Mouse (Mus musculus) ES-Bruce4 (cell line): ENCODE measurements around the gene Kcnj9. TPM values are rescaled to one million over a fixed set of nuclear protein-coding genes. Genes with fewer than 3 reads are reported as not detected.

ENCODE experiments used
- H3K27ac ChIP-seq: 2 replicates; pipeline ENCODE4 v1.5.1; 2012; ENCODE audit warnings: low read length, inconsistent platforms; ENCODE audit not compliant: insufficient read depth
- H3K27me3 ChIP-seq: 2 replicates; pipeline ENCODE4 v1.6.1; 2012; ENCODE audit warnings: mild to moderate bottlenecking, low read length, inconsistent platforms; ENCODE audit not compliant: control insufficient read depth, poor library complexity, insufficient read depth, severe bottlenecking
- H3K36me3 ChIP-seq: 2 replicates; pipeline ENCODE4 v1.6.1; 2012; ENCODE audit warnings: inconsistent platforms, mild to moderate bottlenecking, low read length, moderate library complexity; ENCODE audit not compliant: control insufficient read depth, poor library complexity, insufficient read depth, severe bottlenecking
- H3K4me1 ChIP-seq: one replicate; pipeline ENCODE4 v1.8.1; 2011; ENCODE audit warnings: low read length; ENCODE audit not compliant: control insufficient read depth, insufficient read depth
- H3K4me3 ChIP-seq: 2 replicates; pipeline ENCODE4 v1.5.1; 2011; ENCODE audit warnings: low read depth, mild to moderate bottlenecking, low read length
- H3K9ac ChIP-seq: 2 replicates; pipeline ENCODE4 v1.6.1; 2012; ENCODE audit warnings: low read depth, mild to moderate bottlenecking, inconsistent platforms; ENCODE audit not compliant: poor library complexity, severe bottlenecking
- H3K9me3 ChIP-seq: replicated peaks from 2 replicates; pipeline ENCODE4 v1.6.1; 2012; ENCODE audit warnings: mild to moderate bottlenecking, low read length, inconsistent platforms; ENCODE audit not compliant: control insufficient read depth, poor library complexity, insufficient read depth, severe bottlenecking
- CTCF ChIP-seq: IDR thresholded peaks from one replicate; pipeline ENCODE4 v1.8.1; 2011; ENCODE audit warnings: low read depth, low read length
- EP300 ChIP-seq: IDR thresholded peaks from 2 replicates; pipeline ENCODE4 v1.6.1; 2011; ENCODE audit warnings: low read depth, low read length; ENCODE audit not compliant: insufficient read depth
- POLR2A ChIP-seq: IDR thresholded peaks from one replicate; pipeline ENCODE4 v1.8.1; 2011; ENCODE audit warnings: low read length; ENCODE audit not compliant: insufficient read depth
- polyA plus RNA-seq: library from polyadenylated mRNA; stranded (reverse); fragments of >200 nt; gene quantifications from 2 replicates; pipeline ENCODE4 v1.2.4, GENCODE M21; 2011; ENCODE audit warnings: low read depth; ENCODE audit not compliant: missing spikeins, insufficient read depth, insufficient read length

Gene Kcnj9
- polyA plus RNA-seq, 1 experiment, result not detected

DNA sequence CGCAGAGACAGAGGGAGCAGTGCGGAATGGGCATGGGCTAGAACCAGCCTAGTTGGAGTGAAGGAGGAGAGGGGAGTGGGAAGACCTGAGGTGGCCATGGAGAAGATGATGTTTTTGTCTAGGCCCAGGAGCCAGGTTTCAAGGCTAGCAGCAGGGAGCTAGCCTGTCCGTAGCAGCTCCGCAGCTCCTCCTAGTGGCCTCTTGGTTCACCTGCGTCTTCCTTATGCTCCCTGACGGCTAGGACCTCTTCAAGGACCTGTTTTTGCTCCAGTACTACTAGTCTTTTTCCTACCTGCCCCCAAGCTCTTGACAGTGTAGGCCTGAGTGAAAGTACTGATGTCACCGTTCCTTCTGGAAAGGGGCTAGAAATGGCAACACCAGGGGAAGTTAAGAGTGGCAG lies 4.4 kb downstream of the Kcnj9 start:
- Histone ChIP-seq H3K27ac (no peak overlapping the region), H3K4me1 (peaks cover 2% of the 10 kb centered on the region), H3K4me3 (no peak overlapping the region), H3K27me3 (no peaks in the 10 kb centered on the region), H3K9me3 (no peaks in the 10 kb centered on the region), H3K9ac (no peak overlapping the region), H3K36me3 (no peaks in the 10 kb centered on the region)
- TF ChIP-seq POLR2A (no peak), CTCF (peak; percentile 94)

- peaks cover 2% of the 10 kb centered on the region for H3K4me1 ChIP-seq
- H3K9me3 ChIP-seq, result no peaks in the 10 kb centered on the region
- no peaks in the 10 kb centered on the region for H3K27me3 ChIP-seq
- no peak overlapping the region for H3K9ac ChIP-seq
- H3K27ac ChIP-seq, result no peak overlapping the region
- H3K36me3 ChIP-seq, result no peaks in the 10 kb centered on the region
- no peak overlapping the region for H3K4me3 ChIP-seq
- no peak for TF ChIP-seq POLR2A
- TF ChIP-seq CTCF, result no peak
- no peak for TF ChIP-seq EP300
Measured at GRCm38 (mm10) chr1:172323801-172324359, 5.2 kb downstream of the Kcnj9 start.

- no peak overlapping the region for H3K27ac ChIP-seq
- H3K9me3 ChIP-seq, result no peaks in the 10 kb centered on the region
- H3K36me3 ChIP-seq, result no peaks in the 10 kb centered on the region
- H3K4me3 ChIP-seq, result no peak overlapping the region
- H3K4me1 ChIP-seq, result peaks cover 2% of the 10 kb centered on the region
- H3K27me3 ChIP-seq, result no peaks in the 10 kb centered on the region
- H3K9ac ChIP-seq, result no peak overlapping the region
- no peak for TF ChIP-seq POLR2A
- no peak for TF ChIP-seq EP300
- TF ChIP-seq CTCF, result no peak
Measured at GRCm38 (mm10) chr1:172323298-172323697, 5.8 kb downstream of the Kcnj9 start.

GRCm38 (mm10) chr1:172322725-172323124 lies 6.4 kb downstream of the Kcnj9 start:
- Histone ChIP-seq H3K27ac (no peak overlapping the region), H3K4me3 (no peak overlapping the region), H3K27me3 (no peaks in the 10 kb centered on the region), H3K9ac (no peak overlapping the region), H3K4me1 (peaks cover 2% of the 10 kb centered on the region), H3K9me3 (no peaks in the 10 kb centered on the region), H3K36me3 (no peaks in the 10 kb centered on the region)
- TF ChIP-seq CTCF (no peak), POLR2A (no peak), EP300 (no peak)

GRCm38 (mm10) chr1:172319921-172320411 lies 9.2 kb downstream of the Kcnj9 start:
- Histone ChIP-seq H3K27ac (no peak overlapping the region), H3K36me3 (no peaks in the 10 kb centered on the region), H3K9ac (no peak overlapping the region), H3K4me3 (no peak overlapping the region), H3K4me1 (peaks cover 4% of the 10 kb centered on the region), H3K9me3 (no peaks in the 10 kb centered on the region), H3K27me3 (no peaks in the 10 kb centered on the region)
- TF ChIP-seq EP300 (0 out of 2 replicates have a peak, but pooled peaks have one; percentile 10), CTCF (no peak)

DNA sequence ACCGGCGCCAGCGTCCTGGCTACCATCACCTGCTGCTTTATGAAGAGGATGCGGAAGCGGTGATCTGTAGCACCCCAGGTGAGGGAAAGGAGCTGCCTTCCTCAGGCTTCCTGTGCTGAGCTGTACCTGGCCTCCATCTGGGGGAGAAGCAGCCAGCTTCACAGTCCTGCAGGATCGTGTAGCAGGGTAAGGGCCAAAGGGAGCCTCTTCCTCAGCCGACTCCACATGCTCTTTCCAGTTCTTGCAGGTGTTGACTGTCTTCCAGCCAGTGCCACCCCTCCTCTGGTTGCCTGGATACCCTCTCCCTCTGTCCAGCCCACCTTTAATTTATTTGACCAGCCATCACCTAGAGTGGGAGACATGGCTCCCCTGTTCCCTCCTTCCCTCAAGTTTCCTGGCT lies 9.8 kb downstream of the Kcnj9 start:
- H3K9me3 ChIP-seq, result no peaks in the 10 kb centered on the region

More for the DNA sequence above, 9.8 kb downstream of the Kcnj9 start:
- H3K4me1 ChIP-seq, result peaks cover 4% of the 10 kb centered on the region
- no peak overlapping the region for H3K27ac ChIP-seq
- no peak overlapping the region for H3K4me3 ChIP-seq
- TF ChIP-seq EP300 (no peak), POLR2A (no peak), CTCF (no peak)
- no peaks in the 10 kb centered on the region for H3K36me3 ChIP-seq
- H3K9ac ChIP-seq, result no peak overlapping the region
- H3K27me3 ChIP-seq, result no peaks in the 10 kb centered on the region
